8 mouse cellular contexts compared by ENCODE assay signal in the genomic region with DNA sequence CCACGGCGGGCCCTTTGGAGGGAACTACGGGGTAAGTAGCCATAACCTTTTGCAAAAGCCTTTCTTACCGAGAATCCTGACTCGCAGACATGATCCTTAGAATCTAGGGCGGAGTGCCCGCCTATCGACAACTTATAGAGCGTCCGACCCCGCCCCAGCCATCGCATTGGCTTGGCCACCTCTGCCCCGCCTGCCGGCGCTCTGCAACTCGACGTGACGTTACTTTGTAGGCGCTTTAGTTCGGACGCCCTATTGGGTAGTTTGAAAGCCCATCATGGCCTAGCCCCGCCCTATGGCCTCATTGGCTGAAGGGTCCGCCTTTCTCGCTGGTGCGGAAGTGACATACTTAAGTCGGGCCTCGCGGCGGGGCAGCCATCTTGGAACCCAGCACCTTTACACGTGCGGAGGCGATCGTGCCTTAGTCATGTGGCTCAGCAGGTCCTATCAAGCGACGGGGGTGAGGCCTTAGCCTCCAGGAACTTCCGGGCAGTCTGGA. TPM values are rescaled to one million over a fixed set of nuclear protein-coding genes. Genes with fewer than 3 reads are reported as not detected.
DNase-seq lines count a peak whose midpoint lies in the region; ATAC-seq and TF ChIP-seq lines count a peak whose summit lies in the region.

A gene (minus strand): TSS at position 213 of the 496 bp plus-strand sequence.

- no peaks in the 10 kb centered on the region for H3K9me3 ChIP-seq in hindbrain, embryonic 10.5 days
- H3K9me3 ChIP-seq in lung, postnatal 0 days (ENCODE audit: low read length): no peaks in the 10 kb centered on the region

- H3K27ac ChIP-seq in hindbrain, embryonic 10.5 days: peak within 1 kb of the TSS; percentile 98
- peak within 1 kb of the TSS; percentile 100 for H3K27ac ChIP-seq in lung, postnatal 0 days (ENCODE audit: low read length)

- TF ChIP-seq CTCF in lung, postnatal 0 days (IDR thresholded peaks at IDR 0.05): 0 out of 2 replicates have a peak, but pooled peaks have one; percentile 17

- peaks cover 89% of the 10 kb centered on the region for H3K36me3 ChIP-seq in hindbrain, embryonic 10.5 days
- peaks cover 53% of the 10 kb centered on the region for H3K36me3 ChIP-seq in lung, postnatal 0 days (ENCODE audit: insufficient read depth, low read length)

- peak within 1 kb of the TSS; percentile 67 for H3K4me2 ChIP-seq in lung, postnatal 0 days (replicated peaks; ENCODE audit: low read depth, low read length)

- H3K4me1 ChIP-seq in hindbrain, embryonic 10.5 days (replicated peaks): peaks cover 26% of the 10 kb centered on the region
- H3K4me1 ChIP-seq in lung, postnatal 0 days (ENCODE audit: insufficient read depth, low read depth, low read length): peaks cover 4% of the 10 kb centered on the region; the same call in 1 of the 2 replicates

- WGBS in hindbrain, embryonic 10.5 days: under 1% methylated on average over 36 of the region's 36 CpGs
- under 1% methylated on average over 36 of the region's 36 CpGs for WGBS in lung, postnatal 0 days

- H3K9ac ChIP-seq in lung, postnatal 0 days (replicated peaks; ENCODE audit: low read depth): peak within 1 kb of the TSS; percentile 99

- peak; percentile 99 for DNase-seq in MN1 (ENCODE audit: low spot score)
- peak; percentile 100 for DNase-seq in cerebellum, adult 9-10 months
- DNase-seq in hindbrain, embryonic 10.5 days (ENCODE audit: low spot score): peak; percentile 100
- peak; percentile 100 for DNase-seq in layer of hippocampus, adult 9-11 months
- peak; percentile 100 for DNase-seq in lung, postnatal 0 days (ENCODE audit: low spot score)
- peak; percentile 99 for DNase-seq in ovary, postnatal 14 days (ENCODE audit: low spot score)
- DNase-seq in thymus, postnatal 14 days: peak; percentile 99

- H3K27me3 ChIP-seq in hindbrain, embryonic 10.5 days (ENCODE audit: insufficient read depth, poor library complexity, severe bottlenecking): no peaks in the 10 kb centered on the region
- no peaks in the 10 kb centered on the region for H3K27me3 ChIP-seq in lung, postnatal 0 days (replicated peaks; ENCODE audit: insufficient read depth, low read length)

- TF ChIP-seq EP300 in lung, postnatal 0 days (IDR thresholded peaks at IDR 0.05): no peak

- ATAC-seq in frontal cortex, adult (ENCODE audit: low TSS enrichment): peak; percentile 93
- peak; percentile 94 for ATAC-seq in lung, postnatal 0 days

- peak within 1 kb of the TSS; percentile 100 for H3K4me3 ChIP-seq in hindbrain, embryonic 10.5 days
- H3K4me3 ChIP-seq in lung, postnatal 0 days (ENCODE audit: low read depth, low read length): peak within 1 kb of the TSS; percentile 100

RNA-seq across cellular contexts. Expression of the gene that starts here (rescaled TPM):
- polyA plus RNA-seq in hindbrain, embryonic 10.5 days (2016; fragmentation: Nextera tagmentation; extraction: Ambion mirVana): 740 and 935 TPM in 2 replicates
- 283 and 286 TPM in 2 replicates for polyA plus RNA-seq in lung, postnatal 0 days (2015; fragmentation: Nextera tagmentation; extraction: Ambion mirVana)

Comparison
In these comparisons a context has a peak if more than half of its experiments do, and no peak if none do; other contexts are left out.
1. Peak in every context shown above with its lines: DNase-seq, ATAC-seq, H3K4me3 ChIP-seq and H3K27ac ChIP-seq.